Mouse (Mus musculus) left cerebral cortex, postnatal 4 days (tissue): ENCODE measurements at regions not wholly inside any gene's neighbourhood (a gene's known extent, or its start where the extent isn't known, plus 50 kb on each side); places are given as distances from the start of the nearest gene placed in this dataset.

Experiments
- DNase-seq: peaks from one replicate; pipeline ENCODE4 v3.0.0-alpha.2; 2022
- intact Hi-C: fragments of 180-260 bp; cut with DNase I; formaldehyde crosslinking; loops from one replicate; pipeline ENCODE4 v1.15.1; 2025

DNA sequence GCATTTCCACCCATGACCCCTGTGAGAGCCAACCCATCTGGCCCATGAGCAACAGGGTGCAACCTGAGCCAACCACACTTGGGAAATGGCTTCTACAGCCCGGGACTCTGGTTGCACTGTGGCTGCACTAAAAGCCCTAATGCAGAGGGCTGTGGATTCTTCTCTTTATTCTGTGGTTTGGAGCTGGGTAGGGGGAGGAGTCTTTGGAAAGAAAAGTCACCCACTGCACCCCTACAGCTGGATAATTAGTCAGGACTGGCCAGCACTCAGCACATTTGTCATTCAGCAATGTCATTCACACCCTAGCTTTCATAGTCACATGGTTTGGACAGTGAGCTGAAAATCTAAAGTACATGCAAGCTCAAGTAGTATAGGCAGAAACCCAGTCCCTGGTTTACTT is 541.5 kb downstream of the Nfib start:
- no peak for DNase-seq
- intact Hi-C loops = no loop called here

DNA sequence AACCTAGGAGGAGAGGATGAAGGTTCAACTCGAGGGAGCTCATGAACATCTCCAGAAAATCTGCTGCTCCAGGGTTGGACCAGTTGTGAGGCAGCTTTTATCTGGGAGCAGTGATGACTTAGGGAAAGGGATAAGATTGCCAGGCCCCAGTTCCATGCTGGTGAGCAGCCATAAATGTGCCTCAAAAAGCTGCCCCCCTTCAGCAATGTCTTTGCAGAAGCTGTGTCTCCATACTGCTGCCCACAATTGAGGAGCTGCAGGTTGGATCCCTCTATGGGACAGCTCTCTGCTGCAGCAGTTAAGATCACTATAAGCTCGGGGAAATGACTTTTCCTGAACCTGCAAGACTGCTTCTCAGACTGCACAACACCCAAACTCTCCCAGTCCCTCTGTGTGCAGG is 543.7 kb downstream of the Nfib start:
- DNase-seq = no peak
- intact Hi-C loops = no loop called here

DNA sequence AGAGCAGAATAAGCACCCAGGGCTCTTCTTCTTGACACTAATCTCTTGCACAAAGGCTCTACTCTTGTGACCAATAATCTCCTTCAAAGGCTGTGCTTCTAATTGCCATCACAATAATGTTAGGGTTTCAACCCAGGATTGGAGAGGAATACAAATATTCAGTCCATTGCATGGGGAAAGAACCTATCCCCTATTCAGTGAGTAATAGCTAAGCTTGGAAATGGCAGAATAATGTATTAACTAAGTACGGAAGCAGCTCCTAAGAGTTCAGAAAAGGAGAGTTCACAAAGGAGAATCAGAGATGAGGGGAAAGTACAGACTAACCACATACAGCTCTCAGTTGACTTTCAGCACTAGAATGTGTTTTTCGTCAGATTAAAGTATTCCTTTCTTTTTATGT is 544.3 kb downstream of the Nfib start:
- no peak for DNase-seq
- intact Hi-C loops = no loop called here

DNA sequence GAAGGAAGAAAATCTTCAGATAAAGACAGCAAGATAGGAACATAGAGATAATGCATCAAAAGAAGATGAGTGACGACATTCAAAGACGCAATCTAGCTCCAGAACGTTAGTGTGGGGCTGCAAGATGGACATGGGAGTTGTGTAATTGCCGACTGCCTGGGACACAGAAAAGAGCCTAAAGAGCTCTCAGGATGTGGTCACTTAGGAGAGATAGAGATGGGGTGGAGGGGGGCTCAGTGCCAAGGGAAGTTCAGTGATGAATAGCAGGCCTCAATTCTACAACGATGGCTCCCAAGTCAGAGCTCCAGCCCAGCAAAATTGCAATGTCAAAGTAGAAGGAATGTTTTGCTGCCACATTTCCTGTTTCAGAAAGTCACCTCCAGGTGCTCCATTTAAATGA is 545.3 kb downstream of the Nfib start:
- intact Hi-C loops = no loop called here
- DNase-seq = no peak

DNA sequence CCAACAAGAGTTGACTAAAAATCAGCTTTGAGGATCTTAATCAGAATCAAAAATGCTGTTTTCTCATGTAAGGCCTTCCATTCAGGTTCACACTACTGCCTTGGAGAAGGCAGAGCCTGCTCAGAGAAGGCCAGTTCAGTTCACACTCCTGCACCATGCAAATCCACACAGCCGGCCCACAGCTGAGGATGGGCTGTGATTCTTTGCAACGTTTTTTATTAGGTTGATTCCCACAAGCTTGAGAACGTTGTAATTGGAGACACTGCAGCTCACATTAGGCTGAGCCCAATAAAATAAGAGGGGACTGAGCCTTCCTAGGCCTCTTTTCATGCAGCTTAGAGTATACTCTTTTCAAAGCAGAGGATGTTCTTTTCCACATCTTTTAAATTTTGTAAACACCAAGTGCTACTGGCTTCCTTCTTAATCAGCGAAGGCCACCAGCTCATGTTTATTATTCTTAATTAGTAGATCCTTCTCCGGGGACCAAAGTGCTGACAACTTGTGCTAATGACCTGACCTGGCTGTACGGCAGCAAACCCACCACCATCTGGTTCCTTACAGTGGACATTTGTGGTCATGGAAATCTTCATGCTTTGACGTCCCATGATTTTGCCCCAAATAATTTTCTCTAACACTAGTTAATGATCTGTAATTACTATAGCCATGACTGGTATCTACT is 549.8 kb downstream of the Nfib start:
- no peak for DNase-seq
- intact Hi-C loops = no loop called here

DNA sequence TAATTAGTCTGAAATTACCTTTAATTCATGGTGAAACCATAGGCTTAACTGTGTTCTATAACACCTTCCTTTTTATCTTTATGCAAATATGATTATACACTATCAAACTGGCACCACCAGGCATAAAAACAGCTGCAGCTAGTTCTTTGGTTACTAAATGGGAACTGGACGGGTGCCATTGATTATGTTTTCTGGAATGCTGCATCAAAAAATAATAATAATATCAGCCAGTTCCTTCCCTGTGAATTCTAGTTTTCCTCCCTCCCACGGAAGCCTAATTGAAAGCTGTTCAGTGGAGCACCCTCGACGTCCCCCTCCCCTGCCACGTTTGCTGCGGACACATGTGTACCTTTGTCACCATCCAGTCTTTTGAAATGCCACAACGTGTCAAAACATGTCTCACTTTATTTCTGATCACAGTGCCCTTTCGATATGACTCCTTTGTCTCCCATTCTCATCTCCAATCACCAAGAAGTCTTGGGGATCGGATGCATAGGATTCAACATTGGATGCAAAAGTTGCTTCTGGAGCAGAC is 551.5 kb downstream of the Nfib start:
- no peak for DNase-seq
- intact Hi-C loops = no loop called here

DNA sequence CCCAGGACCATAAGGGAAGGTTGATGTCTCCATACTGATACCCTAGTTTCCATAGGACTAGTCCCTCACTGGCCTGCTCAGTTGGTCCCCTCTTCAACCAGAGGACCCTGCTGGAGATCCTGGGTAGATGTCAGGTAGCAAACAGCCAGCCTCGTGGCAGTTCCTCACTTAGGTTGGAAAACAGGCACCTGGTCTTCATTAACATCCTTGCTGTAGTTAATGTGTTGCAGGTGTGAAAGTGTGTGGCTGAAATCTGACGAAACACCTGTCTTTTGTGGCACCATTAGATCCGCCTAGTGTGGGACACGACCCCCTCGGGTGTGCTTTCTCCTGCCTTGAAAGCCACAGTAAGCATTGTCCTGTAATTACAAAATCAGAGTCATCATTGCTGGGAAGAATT is 551.9 kb downstream of the Nfib start:
- DNase-seq = no peak

DNA sequence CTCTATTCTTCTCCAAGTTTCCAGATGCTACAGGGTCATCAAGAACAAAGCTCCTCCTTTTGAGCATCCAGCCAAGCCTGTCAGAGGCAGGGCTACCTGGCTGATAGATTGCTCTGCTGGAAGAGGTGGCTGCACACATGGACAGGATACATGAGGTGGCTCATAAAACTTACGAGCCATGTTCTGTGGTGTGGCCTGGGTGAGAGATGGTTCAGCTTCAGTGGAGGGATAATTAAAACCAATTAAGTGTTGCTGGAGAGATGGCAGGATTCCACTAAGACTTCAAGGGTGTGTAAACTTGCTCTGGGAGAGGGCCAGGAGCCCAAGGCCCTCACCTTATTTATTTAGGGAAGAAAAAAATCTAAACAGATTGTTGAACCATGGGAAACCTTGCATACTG is 555.6 kb downstream of the Nfib start:
- no peak for DNase-seq
- intact Hi-C loops = no loop called here

More for the DNA sequence above, 551.9 kb downstream of the Nfib start:
- intact Hi-C loops = no loop called here

DNA sequence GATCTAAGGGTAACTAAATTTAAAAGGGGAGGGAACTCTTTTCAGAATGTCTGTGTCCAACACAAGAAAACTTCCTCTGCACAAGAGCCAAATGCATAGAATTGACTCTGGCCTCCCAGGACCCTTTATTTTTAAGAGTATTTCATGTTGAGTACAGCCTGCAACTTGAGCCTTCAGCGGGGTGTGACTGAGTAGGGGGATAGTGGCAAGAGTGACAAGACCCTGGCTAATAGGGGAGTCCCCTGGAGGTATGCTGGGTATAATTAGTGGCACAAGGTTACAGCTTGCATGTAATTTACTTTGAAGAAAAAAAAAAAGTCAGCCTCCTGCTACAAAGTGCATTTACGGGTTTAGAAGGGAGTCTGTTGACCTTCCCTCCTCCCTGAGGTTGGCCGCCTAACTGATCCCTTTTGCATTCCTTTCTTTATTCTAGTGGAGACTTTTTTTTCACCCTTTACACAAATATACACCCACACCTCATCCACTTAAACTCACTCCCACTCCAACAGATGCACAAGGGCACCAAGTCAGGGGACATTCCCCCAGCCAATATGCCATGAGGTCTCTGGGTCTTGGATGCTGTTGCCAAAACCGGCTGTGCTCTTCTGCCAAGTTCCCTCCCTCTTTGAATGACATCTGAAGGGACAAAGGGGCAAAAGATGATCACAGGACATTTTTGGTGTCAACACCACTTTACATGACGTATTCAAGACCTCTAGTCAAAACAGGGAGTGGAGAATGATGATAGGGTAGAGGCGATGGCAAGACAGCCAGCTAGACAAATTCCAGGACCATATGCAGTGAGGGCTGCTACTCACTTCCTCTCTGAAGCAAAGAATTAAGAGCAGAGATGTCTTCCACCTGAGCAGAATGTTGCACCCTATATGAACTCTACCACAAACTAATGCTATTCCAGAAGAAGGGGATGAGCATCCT is 557.2 kb downstream of the Nfib start:
- intact Hi-C loops = no loop called here
- DNase-seq = peak; percentile 30

DNA sequence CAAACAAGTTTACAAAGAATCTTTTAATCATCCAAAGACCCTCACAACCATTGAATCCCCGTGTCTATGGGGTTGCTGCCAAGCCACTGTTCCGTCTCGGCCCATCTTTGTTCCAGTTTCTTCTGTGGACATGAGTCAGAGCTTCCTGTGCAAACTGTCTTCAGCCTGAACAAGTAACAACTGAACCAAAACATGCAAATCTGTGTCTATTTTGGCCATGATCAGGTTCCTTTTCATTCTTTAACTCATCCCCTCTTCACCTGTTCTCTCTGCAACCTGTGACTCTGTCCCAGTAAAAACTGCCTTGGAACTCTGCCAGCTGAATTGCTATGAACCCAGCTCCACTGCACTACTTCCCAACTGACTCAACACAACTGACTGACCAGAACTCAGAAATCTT is 563.2 kb downstream of the Nfib start:
- DNase-seq = no peak
- intact Hi-C loops = no loop called here

DNA sequence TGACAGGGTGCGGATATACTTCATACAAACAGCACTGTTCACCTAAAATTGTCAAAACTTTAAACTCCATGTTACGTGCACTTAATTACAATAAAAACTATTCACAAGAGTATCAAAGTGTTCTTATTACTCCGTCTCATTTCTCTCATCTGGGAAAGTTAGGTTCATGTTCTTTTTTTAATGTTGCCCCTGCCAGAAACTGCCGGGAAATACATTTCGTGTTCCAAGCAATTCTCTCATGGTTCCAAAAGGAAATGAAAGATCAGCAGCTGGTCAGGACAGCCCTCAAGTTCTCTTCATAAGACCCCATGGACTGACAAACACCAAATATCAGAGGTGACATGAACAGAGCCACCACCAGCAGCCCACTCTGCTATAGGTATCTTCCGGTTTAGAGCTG is 565.7 kb downstream of the Nfib start:
- intact Hi-C loops = no loop called here
- DNase-seq = no peak

DNA sequence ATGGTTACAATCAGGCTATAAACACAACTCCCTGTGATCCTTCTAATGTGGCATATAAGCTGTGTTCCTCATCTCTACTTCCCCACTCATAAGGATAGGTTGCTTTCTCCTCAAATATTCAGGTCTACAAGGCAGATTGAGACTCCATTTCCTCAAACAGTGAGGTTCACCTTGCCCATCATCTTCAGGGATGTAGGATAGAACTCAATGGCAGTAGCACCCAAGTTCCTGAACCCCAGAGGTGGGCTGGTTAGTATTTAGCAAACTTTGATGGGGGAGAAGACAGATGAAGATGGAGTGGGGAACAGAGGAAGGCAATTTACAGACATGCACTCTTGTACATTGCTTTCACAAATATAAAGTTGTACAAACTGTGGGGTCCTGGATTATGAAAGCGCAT is 566.5 kb downstream of the Nfib start:
- intact Hi-C loops = no loop called here
- no peak for DNase-seq

DNA sequence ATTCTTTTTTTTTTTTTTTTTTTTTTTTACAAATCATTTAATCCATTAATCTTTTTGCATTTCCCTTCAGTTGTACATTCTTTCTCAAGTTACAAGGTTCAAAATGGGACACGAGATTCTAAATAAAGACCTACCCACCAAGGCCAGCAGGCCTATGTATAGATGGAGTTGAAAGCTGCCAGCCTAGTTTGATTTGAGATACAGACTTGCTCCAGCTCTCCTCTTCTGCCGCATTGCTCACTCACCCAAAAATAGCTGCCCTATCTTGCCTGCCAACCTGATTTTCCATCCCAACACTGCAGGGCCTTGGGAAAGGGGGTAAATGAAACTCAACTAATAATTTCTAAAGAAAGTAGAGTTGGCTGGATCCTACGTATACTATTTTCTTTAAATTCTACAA is 572.7 kb downstream of the Nfib start:
- no peak for DNase-seq
- intact Hi-C loops = no loop called here

DNA sequence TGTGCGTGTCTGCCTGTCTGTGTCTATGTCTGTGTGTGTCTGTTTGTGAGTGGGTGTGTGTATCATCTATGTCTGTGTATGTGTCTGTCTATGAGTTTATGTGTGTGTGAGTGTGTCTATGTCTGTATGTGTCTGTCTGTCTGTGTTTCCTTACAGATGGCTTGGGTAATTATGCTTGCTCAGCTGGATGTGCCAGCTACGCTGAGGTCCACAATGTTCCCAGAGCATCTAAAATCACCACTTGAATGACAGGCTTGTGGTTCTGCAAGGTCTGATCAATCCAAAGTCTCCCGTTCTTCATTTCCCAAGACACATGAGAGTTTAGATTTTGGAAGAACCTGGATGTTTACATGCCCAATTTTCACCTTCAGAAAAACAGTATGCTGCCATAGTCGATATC is 573.2 kb downstream of the Nfib start:
- intact Hi-C loops = no loop called here
- no peak for DNase-seq

DNA sequence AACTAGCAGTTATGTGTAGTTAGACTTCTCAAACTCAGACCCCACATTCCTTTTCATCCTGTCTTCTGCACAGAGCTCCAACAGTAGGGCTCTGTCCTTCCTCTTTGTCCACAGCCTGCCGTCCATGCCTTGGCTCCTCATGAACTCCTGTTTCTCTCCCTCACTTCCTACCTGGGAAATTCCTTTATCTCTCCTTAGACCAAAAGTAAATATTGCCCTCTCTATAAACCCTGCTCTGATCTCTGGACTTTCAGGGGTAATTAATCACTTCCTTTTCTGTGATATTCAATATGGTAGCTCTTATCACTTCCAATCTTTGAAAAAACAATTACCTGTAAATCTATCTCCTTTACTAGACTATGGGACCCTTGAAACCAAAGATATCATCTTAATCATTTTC is 576.1 kb downstream of the Nfib start:
- intact Hi-C loops = no loop called here
- no peak for DNase-seq

DNA sequence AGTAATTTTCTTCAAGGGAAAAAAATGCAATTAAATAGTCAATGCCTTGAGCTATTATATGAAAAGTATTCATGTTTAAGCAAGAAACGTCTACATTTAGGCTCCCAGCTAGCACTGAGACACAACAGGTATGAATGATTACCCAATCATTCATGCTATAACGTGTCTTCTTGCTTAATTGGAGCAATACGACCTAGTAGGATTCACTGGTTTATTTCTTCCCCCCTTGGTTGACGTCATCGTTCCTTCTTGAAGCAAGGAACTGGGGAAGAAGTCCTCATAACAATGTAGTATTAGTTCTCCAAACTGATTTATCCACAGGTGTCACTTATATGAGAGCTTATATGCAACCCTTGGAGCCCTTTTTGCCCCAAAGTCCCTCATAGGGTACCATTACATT is 581.8 kb downstream of the Nfib start:
- intact Hi-C loops = no loop called here
- no peak for DNase-seq

DNA sequence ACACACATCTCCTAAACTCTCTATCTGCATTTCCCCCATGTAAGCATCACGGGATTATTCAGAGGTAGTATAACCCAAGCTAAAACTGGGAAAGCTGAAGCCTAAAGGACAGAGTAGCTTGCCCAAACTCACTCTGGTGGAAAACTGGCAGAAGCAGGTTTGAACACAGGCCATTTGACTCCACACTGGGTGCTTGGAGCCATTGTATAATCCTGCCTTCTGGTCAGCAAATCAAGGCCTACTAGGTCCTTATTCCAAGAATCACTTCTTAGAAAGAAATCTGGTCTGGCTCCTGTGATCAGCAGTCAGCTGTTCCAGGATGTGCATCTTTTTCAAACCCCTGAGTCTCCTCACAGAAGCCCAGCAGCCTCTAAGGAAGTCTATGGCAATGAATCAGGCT is 582.4 kb downstream of the Nfib start:
- no peak for DNase-seq
- intact Hi-C loops = no loop called here

DNA sequence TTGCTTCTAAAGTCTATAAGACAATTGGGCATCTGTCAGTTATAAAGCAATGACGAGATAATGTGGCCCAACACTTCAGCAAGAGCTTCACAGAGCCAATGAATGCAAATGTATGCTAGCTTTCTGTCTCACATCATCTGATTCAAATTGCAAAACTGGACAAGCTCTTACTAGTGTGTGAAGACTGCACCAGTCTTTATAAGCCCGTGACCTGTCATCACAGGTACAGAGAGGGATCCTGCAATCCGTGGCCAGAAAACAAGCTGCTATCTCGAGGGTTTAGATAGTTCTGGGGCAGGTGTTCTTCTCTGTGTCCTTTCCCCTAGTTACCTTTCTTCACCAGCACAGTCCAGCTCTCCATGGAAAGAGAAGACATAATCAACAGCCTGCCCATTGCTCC is 584.8 kb downstream of the Nfib start:
- no peak for DNase-seq
- intact Hi-C loops = no loop called here

DNA sequence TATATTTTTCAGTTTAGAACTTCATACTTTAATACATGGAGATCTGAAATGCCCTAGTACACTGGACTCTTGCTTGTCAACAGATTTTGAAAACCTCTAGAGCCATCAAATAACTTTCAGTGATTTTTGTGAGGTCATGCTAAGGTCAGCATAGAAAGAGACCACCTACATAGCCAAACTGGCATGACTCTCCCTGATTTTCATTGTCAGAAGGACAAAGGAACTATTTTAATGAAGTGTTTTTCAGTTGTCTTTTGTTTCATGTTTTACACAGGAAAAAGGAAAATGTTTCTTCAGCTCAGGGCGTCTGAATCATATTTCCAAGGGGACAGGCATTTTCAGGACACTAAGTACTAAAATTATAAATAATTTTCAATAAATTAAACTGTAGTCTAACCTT is 585.2 kb downstream of the Nfib start:
- DNase-seq = no peak
- intact Hi-C loops = no loop called here

DNA sequence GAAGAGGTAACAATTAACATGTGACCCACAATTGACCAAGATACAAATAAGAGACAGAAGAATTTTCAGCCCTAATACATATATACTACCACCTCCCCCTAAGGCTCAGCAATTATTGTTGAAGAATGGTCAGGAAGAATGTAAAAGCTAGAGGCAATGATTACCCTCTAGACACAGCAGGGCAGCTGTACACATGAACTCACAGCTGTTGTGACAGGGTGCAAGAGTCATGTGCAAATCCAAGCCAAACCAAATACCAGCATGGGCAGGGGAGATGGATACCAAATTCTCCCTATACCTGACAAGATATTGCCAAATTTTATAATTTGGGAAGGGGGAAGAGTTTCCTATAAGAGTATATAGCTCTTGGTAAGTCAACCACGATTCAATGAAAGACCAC is 603.7 kb downstream of the Nfib start:
- DNase-seq = no peak
- intact Hi-C loops = no loop called here

DNA sequence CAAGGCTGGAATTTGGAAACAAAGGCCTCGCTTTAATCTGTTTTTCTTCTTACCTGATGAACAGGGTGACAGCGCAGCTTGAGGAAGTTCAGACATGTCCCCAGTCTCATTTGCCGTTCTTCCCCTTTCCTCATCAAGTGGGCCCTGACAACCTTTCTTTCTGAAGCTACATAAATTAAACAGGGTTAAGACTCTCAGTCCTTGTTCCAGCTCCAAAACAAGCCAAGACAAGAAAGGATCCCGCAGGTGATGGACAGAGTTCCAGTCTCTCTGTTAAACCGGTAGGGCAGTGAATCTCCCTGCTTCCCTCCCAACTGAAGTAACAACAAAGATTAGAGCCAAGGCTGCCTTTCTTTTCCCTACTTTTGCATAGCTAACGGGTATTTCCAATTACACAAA is 605.6 kb downstream of the Nfib start:
- intact Hi-C loops = no loop called here
- DNase-seq = no peak
